Mouse (Mus musculus): ENCODE measurements around the gene Krtap5-1. TPM values are rescaled to one million over a fixed set of nuclear protein-coding genes. Genes with fewer than 3 reads are reported as not detected.
"Not testable (repeated sequence)": the region's sequence is repeated elsewhere in the genome, so short reads cannot be mapped to it uniquely, and the experiment has no call there.

The Krtap5-1 gene
- polyA plus RNA-seq, 1 experiment from 2014 or later = not detected

DNA sequence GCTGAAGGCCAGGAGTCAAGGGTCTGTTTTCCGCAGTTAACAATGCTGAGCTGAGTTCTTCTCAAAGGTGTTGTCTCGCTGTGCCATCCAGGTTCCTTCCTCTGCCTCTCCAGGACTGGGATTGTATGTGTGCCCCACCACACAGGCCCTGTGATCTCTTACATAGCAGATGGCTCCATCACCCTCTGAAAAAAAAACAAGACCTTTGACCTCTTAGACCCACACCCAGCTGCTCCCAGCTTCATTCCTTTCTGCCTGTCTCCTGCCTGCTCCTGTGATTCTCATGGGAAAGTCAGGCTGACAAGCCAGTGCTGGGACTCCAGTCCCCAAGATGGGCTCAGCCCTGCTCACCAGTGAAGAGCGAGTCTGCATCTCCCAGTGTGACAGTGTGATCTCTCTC, 31.6 kb upstream of the Krtap5-1 start:
- Histone ChIP-seq H3K36me3 (ENCODE audit: control insufficient read depth, insufficient read depth, low read length) (no peaks in the 10 kb centered on the region), H3K4me1 (ENCODE audit: control insufficient read depth, insufficient read depth, low read length) (no peaks in the 10 kb centered on the region), H3K27ac (ENCODE audit: low read depth, low read length) (no peak overlapping the region), H3K9me3 (ENCODE audit: control insufficient read depth, low read length) (no peaks in the 10 kb centered on the region), H3K9ac (ENCODE audit: low read length) (no peak overlapping the region), H3K27me3 (ENCODE audit: control insufficient read depth, insufficient read depth, low read length) (no peaks in the 10 kb centered on the region), H3K4me3 (ENCODE audit: low read depth, low read length) (no peak overlapping the region), H3K4me2 (ENCODE audit: low read depth) (no peak overlapping the region)
- 55% methylated on average over 3 of the region's 3 CpGs for WGBS
- ATAC-seq (ENCODE audit: insufficient read depth, low FRiP score, low TSS enrichment) (no peak), DNase-seq (ENCODE audit: low spot score) (no peak)

DNA sequence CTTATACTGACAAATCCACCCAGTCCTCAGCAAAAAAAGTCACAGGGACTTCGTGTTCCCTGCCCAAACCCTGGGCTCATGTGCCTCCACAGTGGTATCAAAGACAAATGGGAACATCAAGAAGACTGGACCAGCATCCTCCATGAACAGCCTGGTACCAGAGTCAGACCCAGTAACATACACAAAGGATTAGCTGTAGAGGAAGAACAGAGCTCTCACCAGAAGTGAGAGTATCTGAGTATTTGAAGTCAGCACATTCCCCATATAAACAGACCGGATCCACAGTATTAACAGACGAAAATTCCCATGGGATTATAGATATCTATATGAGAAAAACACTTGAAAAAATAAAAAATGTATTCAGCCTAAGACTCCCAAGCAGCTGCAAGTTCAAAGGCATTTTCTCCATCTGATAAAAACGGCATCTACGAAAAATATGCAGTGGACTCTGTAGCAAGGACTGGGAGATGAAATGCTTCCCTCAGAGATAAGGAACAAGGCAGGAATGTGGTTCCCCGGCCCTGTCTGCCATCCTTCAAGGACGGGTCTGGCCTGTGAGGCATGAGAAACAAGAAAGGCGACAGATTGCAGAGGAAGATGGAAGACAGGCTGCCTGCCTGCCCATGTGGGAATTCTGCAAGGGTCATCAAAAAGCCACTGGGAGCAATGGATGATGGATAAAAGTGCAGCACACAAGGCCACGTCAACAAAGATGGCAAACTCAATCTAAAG, 30.0 kb upstream of the Krtap5-1 start:
- Histone ChIP-seq H3K4me1 (ENCODE audit: control insufficient read depth, insufficient read depth, low read length) (no peaks in the 10 kb centered on the region), H3K27me3 (ENCODE audit: control insufficient read depth, insufficient read depth, low read length) (no peaks in the 10 kb centered on the region), H3K9ac (ENCODE audit: low read length) (no peak overlapping the region), H3K9me3 (ENCODE audit: control insufficient read depth, low read length) (no peaks in the 10 kb centered on the region), H3K27ac (ENCODE audit: low read depth, low read length) (no peak overlapping the region), H3K4me2 (ENCODE audit: low read depth) (no peak overlapping the region), H3K36me3 (ENCODE audit: control insufficient read depth, insufficient read depth, low read length) (no peaks in the 10 kb centered on the region), H3K4me3 (ENCODE audit: low read depth, low read length) (no peak overlapping the region)
- no peak for DNase-seq (ENCODE audit: low spot score)
- WGBS = 67% methylated on average over 9 of the region's 9 CpGs
- ATAC-seq (ENCODE audit: insufficient read depth, low FRiP score, low TSS enrichment) = no peak

DNA sequence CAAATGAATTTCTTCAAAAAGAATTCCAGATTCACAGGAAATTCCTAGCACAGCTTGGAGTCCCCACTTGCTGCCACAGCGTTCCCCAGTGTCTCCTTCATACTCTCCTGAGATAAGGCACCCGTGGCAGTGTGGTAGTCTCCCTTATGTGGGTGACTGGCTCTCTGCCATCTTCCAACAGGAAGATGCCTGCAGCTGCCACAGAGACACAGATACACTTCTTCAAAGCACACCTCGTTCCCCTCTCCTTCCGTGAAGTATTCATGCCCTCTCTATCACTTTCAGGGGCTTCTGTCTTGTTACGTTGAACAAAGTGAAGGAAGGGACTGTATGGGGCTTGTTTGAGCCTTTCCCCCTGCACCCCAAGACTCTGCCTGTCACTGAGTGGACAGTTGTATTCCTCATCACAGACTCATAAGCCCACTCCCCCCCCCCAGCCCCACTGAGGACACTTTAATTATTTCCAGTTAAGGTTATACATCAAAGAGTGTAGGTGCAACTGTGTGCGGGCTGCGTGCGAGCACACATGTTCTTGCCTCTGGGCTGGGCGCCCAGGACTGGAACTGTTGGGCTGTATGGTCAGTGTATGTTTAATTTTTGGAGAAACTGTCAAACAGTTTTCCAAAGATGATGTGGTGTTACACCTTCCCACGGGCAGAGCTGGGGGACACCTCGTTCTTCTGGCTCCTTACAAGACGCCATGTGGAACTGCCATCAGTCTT, 26.6 kb upstream of the Krtap5-1 start:
- Histone ChIP-seq H3K36me3 (ENCODE audit: control insufficient read depth, insufficient read depth, low read length) (no peaks in the 10 kb centered on the region), H3K27me3 (ENCODE audit: control insufficient read depth, insufficient read depth, low read length) (no peaks in the 10 kb centered on the region), H3K9ac (ENCODE audit: low read length) (no peak overlapping the region), H3K9me3 (ENCODE audit: control insufficient read depth, low read length) (no peaks in the 10 kb centered on the region), H3K4me1 (ENCODE audit: control insufficient read depth, insufficient read depth, low read length) (no peaks in the 10 kb centered on the region), H3K27ac (ENCODE audit: low read depth, low read length) (no peak overlapping the region), H3K4me2 (ENCODE audit: low read depth) (no peak overlapping the region), H3K4me3 (ENCODE audit: low read depth, low read length) (no peak overlapping the region)
- ATAC-seq (ENCODE audit: insufficient read depth, low FRiP score, low TSS enrichment) = no peak
- WGBS = 87% methylated on average over 12 of the region's 12 CpGs
- no peak for DNase-seq (ENCODE audit: low spot score)

DNA sequence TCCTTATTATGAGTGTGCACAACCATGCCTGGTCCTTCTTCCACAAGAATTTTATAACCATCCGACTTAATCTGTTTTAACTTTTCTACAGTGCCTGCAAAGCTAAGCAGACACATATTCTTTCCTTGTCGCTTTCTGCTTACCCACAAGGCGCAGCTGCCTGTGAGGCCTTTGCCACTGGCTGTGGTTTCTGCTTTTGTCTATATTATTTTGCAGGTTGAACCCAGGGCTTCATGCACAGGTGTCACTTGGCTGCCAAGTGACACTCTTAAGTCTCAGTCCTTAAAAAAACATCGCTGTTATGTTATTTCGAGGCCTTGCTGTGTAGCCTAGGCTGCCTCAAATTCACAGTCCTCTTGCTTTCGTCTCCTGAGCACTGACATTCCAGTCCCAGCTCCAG, 25.7 kb upstream of the Krtap5-1 start:
- H3K27ac ChIP-seq (ENCODE audit: low read depth, low read length) = no peak overlapping the region

GRCm38 (mm10) chr7:142321637-142322306, 24.9 kb upstream of the Krtap5-1 start:
- H3K27ac ChIP-seq (ENCODE audit: low read depth, low read length); DNase-seq (ENCODE audit: low spot score); ATAC-seq (ENCODE audit: insufficient read depth, low FRiP score, low TSS enrichment): not testable (repeated sequence)

More for the DNA sequence above, 25.7 kb upstream of the Krtap5-1 start:
- H3K27me3 ChIP-seq (ENCODE audit: control insufficient read depth, insufficient read depth, low read length) = no peaks in the 10 kb centered on the region
- no peak for DNase-seq (ENCODE audit: low spot score)
- H3K4me2 ChIP-seq (ENCODE audit: low read depth) = no peak overlapping the region
- no peak for ATAC-seq (ENCODE audit: insufficient read depth, low FRiP score, low TSS enrichment)
- no peaks in the 10 kb centered on the region for H3K9me3 ChIP-seq (ENCODE audit: control insufficient read depth, low read length)
- no peak overlapping the region for H3K9ac ChIP-seq (ENCODE audit: low read length)
- no peaks in the 10 kb centered on the region for H3K36me3 ChIP-seq (ENCODE audit: control insufficient read depth, insufficient read depth, low read length)
- 91% methylated on average over 6 of the region's 6 CpGs for WGBS
- H3K4me1 ChIP-seq (ENCODE audit: control insufficient read depth, insufficient read depth, low read length) = no peaks in the 10 kb centered on the region
- H3K4me3 ChIP-seq (ENCODE audit: low read depth, low read length) = no peak overlapping the region

GRCm38 (mm10) chr7:142320906-142321305, 24.0 kb upstream of the Krtap5-1 start:
- ATAC-seq (ENCODE audit: insufficient read depth, low FRiP score, low TSS enrichment) (no peak), DNase-seq (ENCODE audit: low spot score) (no peak)
- Histone ChIP-seq H3K9me3 (ENCODE audit: control insufficient read depth, low read length) (no peaks in the 10 kb centered on the region), H3K4me1 (ENCODE audit: control insufficient read depth, insufficient read depth, low read length) (no peaks in the 10 kb centered on the region), H3K4me2 (ENCODE audit: low read depth) (no peak overlapping the region), H3K27me3 (ENCODE audit: control insufficient read depth, insufficient read depth, low read length) (no peaks in the 10 kb centered on the region), H3K9ac (ENCODE audit: low read length) (no peak overlapping the region), H3K36me3 (ENCODE audit: control insufficient read depth, insufficient read depth, low read length) (no peaks in the 10 kb centered on the region), H3K4me3 (ENCODE audit: low read depth, low read length) (no peak overlapping the region), H3K27ac (ENCODE audit: low read depth, low read length) (no peak overlapping the region)
- 35% methylated on average over 2 of the region's 2 CpGs for WGBS

More at GRCm38 (mm10) chr7:142321637-142322306, 24.9 kb upstream of the Krtap5-1 start:
- WGBS = 59% methylated on average over 2 of the region's 10 CpGs
- not testable (repeated sequence) for H3K4me2 ChIP-seq (ENCODE audit: low read depth); H3K4me1 ChIP-seq (ENCODE audit: control insufficient read depth, insufficient read depth, low read length); H3K4me3 ChIP-seq (ENCODE audit: low read depth, low read length); H3K9me3 ChIP-seq (ENCODE audit: control insufficient read depth, low read length); H3K36me3 ChIP-seq (ENCODE audit: control insufficient read depth, insufficient read depth, low read length); H3K9ac ChIP-seq (ENCODE audit: low read length); H3K27me3 ChIP-seq (ENCODE audit: control insufficient read depth, insufficient read depth, low read length)

DNA sequence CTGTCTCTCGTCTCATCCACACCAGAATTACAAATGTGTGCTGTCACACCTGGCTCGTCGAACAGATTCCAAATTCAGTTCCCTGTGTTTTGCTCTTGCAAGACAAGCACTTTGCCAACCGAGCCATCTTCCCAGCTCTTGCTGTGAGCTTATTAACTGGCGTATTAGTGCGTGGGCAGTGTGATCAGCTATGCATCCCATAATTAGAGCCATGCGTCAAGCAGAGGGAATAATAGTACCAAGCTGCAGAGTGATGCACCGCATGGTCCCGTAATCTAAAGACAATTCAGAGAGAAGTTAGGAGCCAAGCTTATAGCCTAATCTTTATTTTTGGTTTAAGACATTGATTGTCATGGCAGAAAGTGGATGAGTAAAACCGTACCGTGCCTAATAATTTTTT, 22.2 kb upstream of the Krtap5-1 start:
- no peaks in the 10 kb centered on the region for H3K4me1 ChIP-seq (ENCODE audit: control insufficient read depth, insufficient read depth, low read length)
- no peaks in the 10 kb centered on the region for H3K9me3 ChIP-seq (ENCODE audit: control insufficient read depth, low read length)
- H3K9ac ChIP-seq (ENCODE audit: low read length) = no peak overlapping the region
- no peak for DNase-seq (ENCODE audit: low spot score)
- no peak overlapping the region for H3K4me2 ChIP-seq (ENCODE audit: low read depth)
- H3K27me3 ChIP-seq (ENCODE audit: control insufficient read depth, insufficient read depth, low read length) = no peaks in the 10 kb centered on the region
- ATAC-seq (ENCODE audit: insufficient read depth, low FRiP score, low TSS enrichment) = no peak
- 87% methylated on average over 11 of the region's 11 CpGs for whole genome bisulfite sequencing
- H3K27ac ChIP-seq (ENCODE audit: low read depth, low read length) = no peak overlapping the region
- no peaks in the 10 kb centered on the region for H3K36me3 ChIP-seq (ENCODE audit: control insufficient read depth, insufficient read depth, low read length)
- H3K4me3 ChIP-seq (ENCODE audit: low read depth, low read length) = no peak overlapping the region

- H3K27ac ChIP-seq (ENCODE audit: low read depth, low read length) = no peak overlapping the region
- H3K27me3 ChIP-seq (ENCODE audit: control insufficient read depth, insufficient read depth, low read length) = no peaks in the 10 kb centered on the region
- DNase-seq (ENCODE audit: low spot score) = no peak
- no peaks in the 10 kb centered on the region for H3K4me1 ChIP-seq (ENCODE audit: control insufficient read depth, insufficient read depth, low read length)
- H3K4me2 ChIP-seq (ENCODE audit: low read depth) = no peak overlapping the region
- H3K4me3 ChIP-seq (ENCODE audit: low read depth, low read length) = no peak overlapping the region
- no peaks in the 10 kb centered on the region for H3K9me3 ChIP-seq (ENCODE audit: control insufficient read depth, low read length)
- H3K36me3 ChIP-seq (ENCODE audit: control insufficient read depth, insufficient read depth, low read length) = no peaks in the 10 kb centered on the region
- ATAC-seq (ENCODE audit: insufficient read depth, low FRiP score, low TSS enrichment) = no peak
- 66% methylated on average over 5 of the region's 5 CpGs for WGBS
- no peak overlapping the region for H3K9ac ChIP-seq (ENCODE audit: low read length)
These were observed 20.3 kb upstream of the Krtap5-1 start for GRCm38 (mm10) chr7:142317216-142317615.
